Mouse (Mus musculus): Measurements from ENCODE around the gene Fam234b.

Fam234b gene

GRCm38 (mm10) chr6:135187076-135187917, 10.5 kb upstream of the Fam234b start:
- no peak for DNase-seq

GRCm38 (mm10) chr6:135188629-135189028, 9.1 kb upstream of the Fam234b start:
- no peak for DNase-seq

- DNase-seq = no peak
Measured at GRCm38 (mm10) chr6:135190122-135190521, 7.7 kb upstream of the Fam234b start.

GRCm38 (mm10) chr6:135191906-135192305, 5.9 kb upstream of the Fam234b start:
- DNase-seq = no peak

- DNase-seq = no peak
Measured at GRCm38 (mm10) chr6:135192993-135193392, 4.8 kb upstream of the Fam234b start.

- no peak for DNase-seq
Measured at GRCm38 (mm10) chr6:135193733-135194132, 4.0 kb upstream of the Fam234b start.

- peak; percentile 75 for DNase-seq
Measured at GRCm38 (mm10) chr6:135194907-135195306, 2.9 kb upstream of the Fam234b start.

- peak; percentile 78 for DNase-seq
Measured at GRCm38 (mm10) chr6:135196707-135197106, 1.1 kb upstream of the Fam234b start.

- no peak for DNase-seq
Measured at GRCm38 (mm10) chr6:135197446-135197845, 331 bp upstream of the Fam234b start.

- DNase-seq = no peak
Measured at GRCm38 (mm10) chr6:135198726-135199125, 949 bp downstream of the Fam234b start.

GRCm38 (mm10) chr6:135200122-135200957, 2.6 kb downstream of the Fam234b start:
- DNase-seq = no peak

GRCm38 (mm10) chr6:135202668-135203067, 4.9 kb downstream of the Fam234b start:
- no peak for DNase-seq

- no peak for DNase-seq
Measured at GRCm38 (mm10) chr6:135203737-135204136, 6.0 kb downstream of the Fam234b start.

- peak; percentile 67 for DNase-seq
Measured at GRCm38 (mm10) chr6:135204869-135205268, 7.1 kb downstream of the Fam234b start.

- peak; percentile 31 for DNase-seq
Measured at GRCm38 (mm10) chr6:135205802-135206201, 8.0 kb downstream of the Fam234b start.

GRCm38 (mm10) chr6:135206909-135207308, 9.1 kb downstream of the Fam234b start:
- no peak for DNase-seq

GRCm38 (mm10) chr6:135211169-135211568, 13.4 kb downstream of the Fam234b start:
- DNase-seq = peak; percentile 62

GRCm38 (mm10) chr6:135212666-135213065, 14.9 kb downstream of the Fam234b start:
- DNase-seq = no peak

GRCm38 (mm10) chr6:135218330-135218729, 20.6 kb downstream of the Fam234b start:
- no peak for DNase-seq

GRCm38 (mm10) chr6:135219916-135220315, 22.1 kb downstream of the Fam234b start:
- no peak for DNase-seq

- no peak for DNase-seq
Measured at GRCm38 (mm10) chr6:135223786-135224416, 26.1 kb downstream of the Fam234b start.

- DNase-seq = no peak
Measured at GRCm38 (mm10) chr6:135228465-135228941, 30.7 kb downstream of the Fam234b start.

- DNase-seq = no peak
Measured at GRCm38 (mm10) chr6:135230586-135230985, 32.8 kb downstream of the Fam234b start.
